Mouse (Mus musculus): ENCODE measurements around the gene Bicc1.

DNA sequence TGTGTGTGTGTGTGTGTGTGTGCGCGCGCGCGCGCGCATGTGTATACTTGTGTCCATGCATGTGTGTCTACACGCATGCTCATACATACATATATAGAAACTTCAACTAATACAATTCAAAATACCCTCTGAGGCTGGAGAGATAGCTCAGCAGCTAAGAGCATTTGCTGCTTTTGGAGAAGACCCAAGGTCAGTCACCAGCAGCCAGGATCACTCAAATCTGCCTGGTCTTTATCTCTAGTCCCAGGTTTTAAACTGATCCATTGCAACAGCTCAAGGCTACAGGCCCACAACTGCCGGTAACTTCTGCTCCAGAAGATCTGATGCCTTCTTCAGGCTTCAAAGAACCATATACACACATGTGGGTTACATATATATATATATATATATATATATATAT is 163.4 kb downstream of the Bicc1 start:
- no peak for TF ChIP-seq GATA1 (IDR thresholded peaks at IDR 0.05; ENCODE audit: borderline replicate concordance, low read length)
- no peak for TF ChIP-seq FLI1 (IDR thresholded peaks at IDR 0.05; ENCODE audit: low read length)
